Mouse (Mus musculus): ENCODE measurements around the gene Srrm3. TPM values are rescaled to one million over a fixed set of nuclear protein-coding genes. Genes with fewer than 3 reads are reported as not detected.

The Srrm3 gene
- total RNA-seq, 4 experiments from 2014 or later: 61.8 to 78.3 (median 68.6) TPM

DNA sequence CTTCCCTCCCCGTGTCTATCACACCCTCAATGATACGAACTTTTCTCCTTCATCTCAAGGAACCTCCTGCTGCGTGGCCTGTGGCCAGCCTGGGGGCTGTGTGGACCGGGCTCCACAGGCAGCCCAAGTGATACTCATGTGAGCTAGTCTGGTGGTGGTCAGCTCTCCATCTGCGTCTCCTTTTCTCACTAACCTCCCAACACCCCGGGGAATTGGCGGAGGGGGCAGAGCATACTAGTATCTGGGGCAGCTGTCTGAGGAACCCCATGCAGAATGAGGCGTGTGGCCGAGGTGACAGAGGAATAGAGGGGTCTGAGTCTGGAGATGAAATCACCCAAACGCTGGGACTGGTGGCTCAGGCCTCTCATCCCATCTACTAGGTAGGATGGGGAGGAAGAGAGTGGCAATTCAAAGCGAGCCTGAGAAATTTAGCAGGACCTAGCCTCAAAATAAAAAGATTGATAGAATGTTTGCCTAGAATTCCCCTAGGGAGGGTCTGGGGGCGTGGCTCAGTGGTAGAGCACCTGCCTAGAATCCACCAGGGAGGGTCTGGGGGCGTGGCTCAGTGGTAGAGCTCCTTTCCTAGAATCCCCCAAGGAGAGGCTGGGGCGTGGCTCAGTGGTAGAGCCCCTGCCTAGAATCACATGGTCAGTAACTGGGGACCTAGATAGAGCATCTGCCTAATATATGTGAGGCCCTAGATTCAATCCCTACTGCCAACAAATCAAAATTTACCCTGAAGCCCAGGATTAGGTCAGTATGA, 63.2 kb downstream of the Srrm3 start:
- DNase-seq (ENCODE audit: low spot score in 2 of 2): no peak

DNA sequence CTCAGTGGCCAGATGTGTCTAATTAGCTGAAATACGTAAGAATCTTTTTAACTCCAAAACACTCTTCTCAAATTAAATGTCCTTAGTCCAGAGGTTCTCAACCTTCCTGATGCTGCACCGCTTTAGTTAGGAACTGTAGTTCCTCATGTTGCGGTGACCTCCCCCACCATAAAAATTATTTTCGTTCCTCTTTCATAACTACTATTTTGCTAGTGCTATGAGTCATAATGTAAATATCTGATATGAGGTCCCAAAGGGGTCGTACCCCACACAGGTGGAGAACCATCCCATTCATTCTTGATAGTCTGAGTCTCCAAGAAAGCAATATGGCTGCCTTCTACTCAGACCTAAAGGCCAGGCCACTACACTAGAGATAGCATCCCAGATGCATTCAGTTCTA, 63.8 kb downstream of the Srrm3 start:
- no peak for DNase-seq (ENCODE audit: low spot score in 2 of 2)

DNA sequence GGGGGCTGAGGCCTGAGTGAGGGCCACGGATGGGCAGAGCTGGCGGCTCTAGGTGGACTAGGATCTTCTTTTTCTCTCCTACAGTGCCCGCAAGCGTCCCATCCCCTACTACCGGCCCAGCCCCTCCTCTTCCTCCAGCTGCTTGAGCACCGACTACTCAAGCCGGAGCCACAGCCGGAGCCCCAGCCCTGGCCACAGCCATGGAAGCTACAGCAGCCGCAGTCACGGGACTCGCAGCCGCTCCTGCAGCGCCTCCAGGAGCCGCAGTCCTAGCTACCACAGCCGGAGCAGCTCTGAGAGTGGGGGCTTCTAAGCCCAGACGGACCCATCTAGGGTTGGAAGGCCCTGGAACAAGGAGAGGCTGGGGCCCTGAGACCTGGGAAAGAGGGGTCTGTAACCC, 66.3 kb downstream of the Srrm3 start:
- DNase-seq (ENCODE audit: low spot score in 2 of 2): no peak

DNA sequence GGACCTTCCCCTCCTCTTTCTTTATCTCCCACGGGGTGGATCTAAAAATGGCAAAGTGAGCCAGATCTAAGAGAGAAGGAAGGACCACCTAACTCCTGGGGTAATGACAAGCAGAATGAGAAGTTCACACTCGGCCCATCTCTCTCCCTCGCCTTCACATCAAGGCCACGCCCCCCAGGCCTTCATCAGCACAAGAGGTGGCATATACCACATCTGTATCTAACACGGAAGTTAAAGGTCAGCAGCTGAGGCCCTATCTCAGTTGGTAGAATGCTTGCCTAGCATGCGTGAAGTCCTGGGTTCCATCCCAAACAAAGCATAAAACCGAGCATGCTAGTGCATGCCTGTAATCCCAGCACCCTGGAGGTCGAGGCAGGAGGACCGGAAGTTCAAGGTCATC, 67.1 kb downstream of the Srrm3 start:
- DNase-seq (ENCODE audit: low spot score in 2 of 2): no peak

DNA sequence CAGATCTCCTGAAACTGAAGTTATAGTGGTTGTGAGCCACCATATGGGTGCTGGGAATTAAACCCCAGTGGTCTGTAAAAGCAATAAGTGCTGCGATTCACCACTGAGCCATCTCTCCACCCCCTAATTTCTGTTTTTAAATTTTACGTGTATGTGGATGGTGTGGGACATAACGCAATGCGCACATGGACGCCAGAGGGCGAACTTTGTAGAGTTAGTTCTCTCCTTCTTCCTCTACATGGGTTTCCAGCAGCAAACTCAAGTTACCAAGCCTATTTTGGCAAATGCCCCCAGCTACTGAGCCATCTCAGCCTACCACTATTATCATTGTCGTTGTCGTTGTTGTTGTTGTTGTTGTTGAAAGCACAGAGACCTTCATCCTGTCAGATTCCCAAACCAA, 70.5 kb downstream of the Srrm3 start:
- no peak for DNase-seq (ENCODE audit: low spot score in 2 of 2)

DNA sequence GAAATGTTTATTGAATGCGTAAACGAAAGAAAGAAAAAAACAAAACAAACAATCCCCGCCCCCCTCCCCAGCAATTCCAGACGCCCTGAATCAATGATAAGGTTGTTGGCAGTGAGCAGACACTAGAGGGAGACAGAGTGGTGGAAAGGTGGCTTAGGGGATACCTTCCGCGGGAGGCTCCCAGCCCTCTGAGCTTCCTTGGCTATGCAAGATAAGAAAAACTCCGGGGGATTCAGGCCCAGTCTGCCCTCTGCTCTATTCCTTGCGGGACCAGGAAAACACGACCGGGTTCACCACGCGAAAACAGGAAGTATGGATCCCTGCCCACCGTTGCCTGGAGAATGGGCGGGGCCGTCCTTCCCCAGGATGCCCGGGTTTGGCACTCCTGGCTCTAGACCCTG, 71.1 kb downstream of the Srrm3 start:
- DNase-seq (ENCODE audit: low spot score in 2 of 2): no peak

DNA sequence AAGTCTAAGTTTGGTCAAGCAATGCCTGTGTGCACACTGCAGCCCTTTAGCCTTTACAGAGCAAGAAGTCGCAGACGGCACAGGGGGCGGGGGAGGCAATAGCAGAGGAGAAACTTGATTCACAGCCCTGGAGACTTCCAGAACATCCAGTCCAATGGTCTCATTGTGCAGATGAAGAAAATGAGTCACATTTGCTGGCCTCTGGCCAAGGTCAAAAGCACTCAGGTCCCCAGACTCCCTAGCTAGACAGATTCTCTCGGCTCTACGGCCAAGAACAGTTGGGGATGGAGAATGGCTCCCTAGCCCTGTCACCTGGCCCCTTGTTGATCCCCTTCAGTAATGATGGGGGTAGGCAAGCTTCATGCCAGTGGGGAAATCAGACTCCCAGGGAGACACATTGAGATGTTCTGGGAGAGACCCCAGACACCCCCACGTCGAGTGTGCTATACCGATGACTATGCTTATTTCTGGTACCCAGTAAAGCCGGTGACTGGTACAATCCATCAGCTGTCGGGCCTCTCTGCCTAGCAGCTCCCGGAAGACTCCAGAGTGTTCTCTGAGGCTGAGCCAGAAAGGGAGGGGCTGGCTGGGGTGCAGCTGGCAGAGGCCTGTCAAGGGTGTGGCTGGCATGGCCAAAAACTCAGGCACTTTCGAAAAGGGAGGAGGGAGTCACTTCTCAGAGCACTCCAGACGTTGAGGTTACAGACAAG, 72.9 kb downstream of the Srrm3 start:
- DNase-seq (ENCODE audit: low spot score in 2 of 2): no peak

DNA sequence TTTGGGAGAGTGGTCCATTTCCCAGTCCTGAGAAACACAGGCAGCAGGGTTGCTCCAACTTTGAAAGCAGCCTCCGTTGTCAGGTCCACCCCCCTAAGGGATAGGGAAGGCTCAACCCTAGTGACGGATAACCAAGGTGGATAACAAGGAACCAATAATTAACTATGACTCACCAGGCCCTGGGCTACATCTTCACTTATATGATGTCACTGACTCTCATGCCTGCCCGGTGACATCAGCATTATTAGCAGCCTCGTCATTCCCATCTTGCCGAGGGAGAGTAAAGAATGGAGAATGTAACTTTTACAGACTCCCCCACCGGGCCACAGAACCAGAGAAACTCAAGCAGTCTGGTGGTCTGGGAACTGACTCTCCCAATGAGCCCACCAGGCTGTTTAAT, 78.0 kb downstream of the Srrm3 start:
- no peak for DNase-seq (ENCODE audit: low spot score in 2 of 2)

DNA sequence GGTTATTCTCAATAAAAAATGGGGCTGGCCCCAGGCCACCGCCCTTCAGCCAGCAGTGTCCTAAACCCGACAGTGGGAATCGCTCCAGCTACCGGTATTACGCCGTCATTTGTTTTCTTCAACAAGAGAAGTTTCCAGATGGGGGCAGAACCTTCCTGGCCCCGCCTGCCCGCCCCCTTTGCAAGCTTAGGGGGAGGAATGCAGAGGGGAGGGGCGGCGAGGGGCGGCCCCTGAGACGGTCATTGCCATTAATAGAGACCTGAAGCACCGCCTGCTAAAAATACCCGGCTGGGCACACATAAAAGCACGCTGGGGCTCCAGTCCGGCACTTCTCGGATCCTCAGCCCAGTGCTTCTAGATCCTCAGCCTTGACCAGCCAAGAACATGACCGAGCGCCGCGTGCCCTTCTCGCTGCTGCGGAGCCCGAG, 81.0 kb downstream of the Srrm3 start, which contains the start of gene Hspb1:
Gene Hspb1, plus strand, starts transcription at position 245 of the 428 bp plus-strand sequence.
- DNase-seq (ENCODE audit: low spot score in 2 of 2): no peak

DNA sequence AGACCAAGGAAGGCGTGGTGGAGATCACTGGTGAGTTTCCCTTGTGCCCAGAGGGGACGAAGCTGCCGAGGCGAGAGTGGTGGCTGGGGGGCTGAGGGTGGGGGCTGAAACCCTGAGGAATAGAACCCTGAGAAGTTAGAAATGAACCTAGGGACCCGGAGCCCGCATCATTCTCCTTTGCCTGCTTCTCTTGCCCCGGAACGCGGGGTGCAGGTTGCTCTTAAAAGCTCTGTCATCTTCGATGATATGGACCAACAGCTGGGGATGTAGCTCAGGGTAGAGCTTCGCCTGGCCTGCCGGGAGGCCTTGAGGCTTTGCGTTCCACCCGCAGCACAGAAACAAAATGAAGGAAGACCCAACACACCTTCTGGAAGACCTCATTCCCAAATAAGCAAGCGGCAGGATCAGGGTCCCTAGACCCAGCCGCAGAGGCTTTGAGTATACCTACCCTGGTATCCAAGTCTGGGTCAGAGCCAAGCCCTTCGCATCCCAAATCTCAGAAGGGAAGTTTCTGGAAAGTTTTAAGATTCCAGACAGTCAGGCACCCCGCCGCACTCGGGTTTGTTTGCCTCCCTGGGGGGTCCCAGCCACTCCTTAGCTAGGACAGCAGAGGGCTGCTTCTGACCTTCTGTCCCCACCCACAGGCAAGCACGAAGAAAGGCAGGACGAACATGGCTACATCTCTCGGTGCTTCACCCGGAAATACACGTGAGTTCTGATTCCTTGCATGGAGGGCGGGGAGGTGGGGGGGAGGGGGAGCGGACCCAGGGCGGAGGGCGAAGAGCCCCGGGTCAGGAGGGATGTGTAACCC, 81.9 kb downstream of the Srrm3 start:
- no peak for DNase-seq (ENCODE audit: low spot score in 2 of 2)

DNA sequence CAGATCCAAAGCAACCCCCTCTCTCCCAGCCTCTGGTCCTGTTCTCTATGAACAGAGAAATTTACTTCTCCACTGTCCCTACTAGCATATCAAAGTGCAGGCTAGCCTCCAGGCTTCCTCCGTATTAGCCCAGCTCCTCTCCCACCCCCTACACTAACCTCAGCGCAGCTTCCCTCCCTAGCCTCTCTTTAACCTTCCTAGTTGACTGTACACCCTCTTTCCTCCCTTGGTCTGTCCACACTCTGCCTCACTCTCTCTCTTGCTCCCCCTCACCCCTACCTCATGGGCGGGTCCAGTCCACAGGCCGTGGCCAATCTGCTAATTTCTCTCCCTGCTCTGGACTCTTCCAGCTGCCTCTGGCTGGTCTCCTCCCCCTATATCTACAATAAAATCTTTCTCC, 83.6 kb downstream of the Srrm3 start:
- DNase-seq (ENCODE audit: low spot score in 2 of 2): no peak

DNA sequence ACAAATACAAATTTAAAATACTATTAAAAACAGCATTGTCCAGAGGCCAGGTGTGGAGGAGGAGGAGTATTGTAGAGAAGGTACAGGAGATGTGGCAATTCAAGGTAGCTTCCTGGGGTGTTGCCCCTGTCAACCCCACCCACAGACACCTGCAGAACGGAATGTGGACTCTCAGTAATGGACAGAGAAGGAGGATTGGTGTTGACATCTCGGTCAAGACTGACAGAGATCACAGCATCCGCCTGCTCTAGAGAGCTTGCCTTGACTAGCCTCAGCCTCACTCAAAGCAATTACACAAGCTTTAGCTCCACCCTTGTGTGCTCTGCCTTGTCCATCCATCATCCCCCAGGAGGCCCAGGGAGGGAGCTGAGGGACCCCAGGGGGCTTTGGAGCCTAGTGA, 84.2 kb downstream of the Srrm3 start:
- no peak for DNase-seq (ENCODE audit: low spot score in 2 of 2)

DNA sequence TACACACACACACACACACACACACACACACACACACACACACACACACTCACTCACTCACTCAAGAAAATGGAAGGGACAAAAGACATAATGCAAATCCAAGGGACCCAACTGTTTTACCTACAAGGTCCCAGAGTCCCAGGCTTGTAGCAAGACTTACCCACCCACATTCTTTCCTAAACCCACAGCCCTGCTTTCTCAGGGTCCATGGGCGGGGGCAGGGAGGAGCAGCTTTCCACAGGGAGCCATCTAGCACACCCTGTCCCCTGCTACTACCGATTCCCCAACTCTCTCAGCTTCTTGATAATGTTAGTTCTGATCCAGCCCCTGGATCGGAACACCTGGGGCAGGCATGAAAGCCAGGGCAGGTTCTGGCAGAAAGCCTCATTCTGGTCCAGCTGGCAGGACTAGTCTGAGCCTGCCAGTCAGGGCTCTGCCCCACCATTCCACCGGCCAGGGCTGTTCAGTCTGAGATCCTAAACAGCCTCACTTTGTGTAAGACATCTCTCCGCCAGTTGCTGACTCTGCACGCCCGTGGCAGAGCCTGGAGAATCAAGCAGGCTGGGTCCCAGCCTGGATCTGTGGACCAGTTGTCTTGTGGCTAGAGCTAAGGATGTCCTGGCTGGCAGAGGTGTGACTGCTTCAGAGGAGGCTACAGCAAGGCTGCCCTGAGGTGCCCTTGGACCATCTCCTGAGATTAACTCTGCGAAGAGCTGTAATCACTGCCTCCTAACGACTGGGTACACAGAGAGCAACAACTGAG, 86.1 kb downstream of the Srrm3 start:
- no peak for DNase-seq (ENCODE audit: low spot score in 2 of 2)

DNA sequence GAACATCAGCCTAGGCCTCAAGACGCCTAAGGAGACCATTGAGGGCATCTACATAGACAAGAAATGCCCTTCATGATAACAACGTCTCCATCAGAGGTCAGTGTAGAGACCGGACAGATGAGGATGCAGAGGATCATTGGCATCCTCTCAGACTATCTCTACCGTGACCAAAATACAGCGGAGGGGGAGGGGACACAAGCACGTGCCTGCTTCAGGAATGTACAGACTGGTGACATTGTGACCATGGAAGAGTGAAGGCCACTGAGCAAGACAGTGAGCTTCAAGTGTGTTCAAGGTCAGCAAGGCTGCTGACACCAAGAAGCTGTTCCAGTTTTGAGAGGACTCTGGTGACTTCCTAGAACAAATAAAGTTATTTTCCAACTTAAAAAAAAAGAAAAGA, 88.3 kb downstream of the Srrm3 start:
- no peak for DNase-seq (ENCODE audit: low spot score in 2 of 2)

DNA sequence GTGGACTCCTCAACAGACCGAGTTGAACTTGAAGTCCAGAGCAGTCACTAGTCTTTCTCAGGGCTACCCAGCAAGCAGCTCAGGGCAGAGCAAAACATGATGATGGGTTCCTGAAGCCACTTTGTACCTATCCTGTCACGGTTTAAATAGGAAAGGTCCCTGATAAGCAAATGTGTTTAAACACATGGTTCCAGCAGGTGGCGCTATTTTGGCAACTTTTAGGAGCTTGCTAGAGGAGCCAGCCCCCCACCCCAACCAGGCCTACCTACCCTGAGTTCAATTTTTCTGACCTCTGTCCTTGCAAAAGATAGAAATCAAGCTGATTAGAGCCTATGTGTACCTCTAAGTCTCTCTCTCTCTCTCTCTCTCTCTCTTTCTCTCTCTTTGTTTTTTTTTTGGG, 91.3 kb downstream of the Srrm3 start:
- DNase-seq (ENCODE audit: low spot score in 2 of 2): no peak

DNA sequence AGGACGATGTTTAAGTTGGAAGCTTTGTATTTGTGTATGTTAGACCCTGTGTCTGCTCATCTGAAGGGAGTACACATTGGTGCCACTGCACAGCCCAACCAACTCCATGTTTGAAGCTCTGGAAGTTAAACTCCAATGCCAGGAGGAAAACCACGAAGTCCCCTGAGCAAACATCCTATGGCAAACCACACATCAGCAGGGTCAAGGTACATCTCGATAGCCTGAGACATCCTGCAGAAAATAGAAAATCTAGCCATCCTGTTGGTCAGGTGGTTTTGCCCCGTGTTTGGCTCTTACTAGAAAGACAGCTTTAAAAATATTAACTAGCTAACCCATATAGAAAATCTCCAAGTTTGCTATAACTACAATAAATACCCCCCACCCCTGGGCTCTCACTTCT, 92.3 kb downstream of the Srrm3 start:
- DNase-seq (ENCODE audit: low spot score in 2 of 2): no peak

DNA sequence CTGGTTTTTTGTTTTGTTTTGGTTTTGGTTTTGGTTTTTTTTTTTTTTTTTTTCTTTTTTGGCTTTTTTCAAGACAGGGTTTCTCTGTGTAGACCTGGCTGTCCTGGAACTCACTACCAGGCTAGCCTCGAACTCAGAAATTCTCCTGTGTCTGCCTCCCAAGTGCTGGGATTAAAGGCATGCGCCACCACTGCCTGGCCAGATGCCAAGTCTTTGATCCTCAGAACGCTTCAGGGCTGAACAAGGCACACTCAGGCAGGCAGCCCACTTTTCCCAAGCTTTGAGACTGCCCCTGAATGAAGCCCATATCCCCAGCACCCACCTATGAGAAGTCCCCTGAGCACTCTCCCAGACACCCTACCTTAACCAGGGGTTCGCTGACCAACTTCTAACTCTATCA, 93.1 kb downstream of the Srrm3 start:
- no peak for DNase-seq (ENCODE audit: low spot score in 2 of 2)

DNA sequence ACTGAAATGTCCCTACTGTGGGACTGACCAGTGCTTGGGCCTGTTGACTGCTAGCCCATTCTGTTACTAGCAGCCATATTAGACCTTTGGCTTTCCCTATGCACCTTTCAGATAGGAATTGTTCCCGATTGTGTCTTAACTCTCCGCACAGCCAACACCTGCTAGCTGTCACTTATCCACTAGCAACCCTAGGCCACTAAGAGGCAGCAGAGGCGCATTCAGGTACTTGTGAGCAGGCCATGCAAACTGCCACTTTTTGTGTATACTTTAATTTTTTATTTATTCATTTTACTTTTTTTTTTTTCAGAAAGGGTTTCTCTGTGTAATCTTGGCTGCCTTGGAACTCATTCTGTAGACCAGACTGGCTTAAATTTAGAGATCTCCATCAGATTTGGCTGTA, 94.0 kb downstream of the Srrm3 start:
- no peak for DNase-seq (ENCODE audit: low spot score in 2 of 2)

DNA sequence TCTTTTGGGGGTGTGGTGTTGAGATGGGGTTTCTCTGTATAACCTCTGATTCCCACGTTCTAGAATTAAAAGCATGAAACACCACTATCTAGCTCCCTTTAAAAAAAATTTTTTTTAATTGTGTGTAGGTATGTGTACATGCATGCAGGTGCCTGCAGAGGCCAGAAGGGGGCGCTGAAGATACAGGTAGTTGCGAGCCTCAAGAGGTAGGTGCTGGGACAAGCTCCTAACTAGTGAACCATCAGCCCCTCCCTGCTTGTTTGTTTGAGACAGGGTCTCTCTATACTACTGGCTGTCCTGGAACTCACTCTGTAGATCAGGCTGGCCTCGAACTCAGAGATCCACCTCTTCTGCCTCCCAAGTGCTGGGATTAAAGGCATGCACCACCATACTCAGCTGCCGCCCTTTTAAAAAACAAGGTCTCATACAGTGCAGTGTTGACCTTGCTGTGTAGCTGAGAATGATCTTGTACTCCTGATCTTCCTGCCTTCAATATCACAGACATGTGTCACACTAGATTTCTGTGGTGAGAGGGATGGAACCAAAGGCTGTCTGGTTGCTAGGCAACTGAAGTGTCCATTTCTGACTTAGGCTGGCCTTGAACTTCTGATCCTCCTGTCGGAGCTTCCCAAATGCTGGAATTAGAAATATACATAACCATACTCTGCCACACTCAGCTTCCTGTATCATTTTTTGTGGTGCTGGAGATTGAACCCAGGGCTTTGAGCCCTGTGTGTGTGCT, 94.8 kb downstream of the Srrm3 start:
- DNase-seq (ENCODE audit: low spot score in 2 of 2): no peak

DNA sequence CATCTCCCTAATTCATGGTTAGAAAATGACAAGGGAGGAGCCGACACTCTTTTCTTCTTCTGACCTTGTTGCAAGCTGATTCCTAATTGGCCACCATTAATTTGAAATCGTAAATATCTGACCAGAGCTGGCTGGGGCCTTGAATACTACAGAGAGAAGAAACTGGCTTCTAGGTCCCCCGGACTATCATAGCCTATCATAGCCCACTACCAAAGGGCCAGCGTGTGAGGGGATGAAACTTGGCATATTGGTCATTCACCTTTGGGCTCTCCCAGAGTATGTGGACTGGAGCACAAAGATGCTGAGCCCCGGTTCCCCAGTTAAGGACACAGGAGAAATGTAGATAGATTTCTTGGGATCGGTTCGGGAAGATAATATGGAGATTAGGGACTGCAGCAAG, 96.4 kb downstream of the Srrm3 start:
- no peak for DNase-seq (ENCODE audit: low spot score in 2 of 2)

Data from left cerebral cortex, adult 8-10 months (tissue).